Mouse (Mus musculus) heart, postnatal 25 days (tissue): ENCODE results near the gene Tubb4b. TPM values are rescaled to one million over a fixed set of nuclear protein-coding genes. Genes with fewer than 3 reads are reported as not detected.
A peak's percentile ranks its signal among the peaks of the same experiment; 100 is the strongest.

Source experiments
- DNase-seq: peaks from one replicate; pipeline ENCODE4 v3.0.0; 2022; ENCODE audit warnings: low spot score
- intact Hi-C: fragments of 180-260 bp; cut with DNase I; formaldehyde crosslinking; loops from one replicate; pipeline ENCODE4 v1.15.1; 2025
- total RNA-seq, 2 experiments: library from RNA; stranded (reverse); gene quantifications; 2 replicates each; pipeline ENCODE4 v1.2.3; 2021

The Tubb4b gene
- total RNA-seq, 2 experiments from 2014 or later: 258 to 313 TPM

DNA sequence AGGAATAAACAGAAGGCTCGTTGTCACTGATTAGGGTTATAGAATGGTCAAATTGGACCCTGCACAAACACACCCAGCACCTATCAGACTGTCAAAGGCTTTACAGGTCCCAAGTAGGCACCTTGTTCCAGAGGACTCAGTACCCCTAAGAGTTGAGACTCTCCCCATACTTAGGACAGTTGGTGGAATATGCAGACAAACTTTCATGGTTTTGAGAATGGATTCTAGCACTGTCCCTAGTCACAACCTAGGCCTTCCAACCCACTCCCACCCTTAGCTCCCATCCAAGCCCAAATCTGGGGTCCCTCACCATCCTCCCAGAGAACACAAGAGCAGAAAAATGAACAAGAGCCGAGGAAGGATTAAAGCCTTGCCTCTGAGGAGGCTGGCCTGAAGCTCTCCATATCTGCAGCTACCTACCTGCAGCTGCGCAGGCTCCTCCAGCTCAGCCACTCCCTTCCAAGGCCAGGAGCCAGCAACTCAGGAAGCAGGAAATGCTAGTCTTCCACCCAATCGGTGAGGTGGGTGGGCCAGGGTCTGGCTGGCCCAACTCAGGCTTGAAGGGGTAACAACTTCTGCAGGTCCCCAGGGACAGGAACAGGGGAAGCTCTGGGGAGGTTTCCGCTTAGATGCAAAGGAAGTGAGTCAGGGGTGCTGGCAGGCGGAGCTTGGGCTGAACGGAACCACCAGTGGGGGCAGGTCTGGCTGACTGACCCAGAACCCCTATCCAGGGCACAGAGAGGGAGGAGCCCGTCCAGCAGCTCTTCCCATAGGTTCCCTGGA, 28.1 kb downstream of the Tubb4b start, which contains the start of gene Tor4a:
Tor4a (minus strand) TSS at position 715 of the 783 bp plus-strand sequence.
- intact Hi-C loops: no loop called here
- DNase-seq: peak; percentile 88

DNA sequence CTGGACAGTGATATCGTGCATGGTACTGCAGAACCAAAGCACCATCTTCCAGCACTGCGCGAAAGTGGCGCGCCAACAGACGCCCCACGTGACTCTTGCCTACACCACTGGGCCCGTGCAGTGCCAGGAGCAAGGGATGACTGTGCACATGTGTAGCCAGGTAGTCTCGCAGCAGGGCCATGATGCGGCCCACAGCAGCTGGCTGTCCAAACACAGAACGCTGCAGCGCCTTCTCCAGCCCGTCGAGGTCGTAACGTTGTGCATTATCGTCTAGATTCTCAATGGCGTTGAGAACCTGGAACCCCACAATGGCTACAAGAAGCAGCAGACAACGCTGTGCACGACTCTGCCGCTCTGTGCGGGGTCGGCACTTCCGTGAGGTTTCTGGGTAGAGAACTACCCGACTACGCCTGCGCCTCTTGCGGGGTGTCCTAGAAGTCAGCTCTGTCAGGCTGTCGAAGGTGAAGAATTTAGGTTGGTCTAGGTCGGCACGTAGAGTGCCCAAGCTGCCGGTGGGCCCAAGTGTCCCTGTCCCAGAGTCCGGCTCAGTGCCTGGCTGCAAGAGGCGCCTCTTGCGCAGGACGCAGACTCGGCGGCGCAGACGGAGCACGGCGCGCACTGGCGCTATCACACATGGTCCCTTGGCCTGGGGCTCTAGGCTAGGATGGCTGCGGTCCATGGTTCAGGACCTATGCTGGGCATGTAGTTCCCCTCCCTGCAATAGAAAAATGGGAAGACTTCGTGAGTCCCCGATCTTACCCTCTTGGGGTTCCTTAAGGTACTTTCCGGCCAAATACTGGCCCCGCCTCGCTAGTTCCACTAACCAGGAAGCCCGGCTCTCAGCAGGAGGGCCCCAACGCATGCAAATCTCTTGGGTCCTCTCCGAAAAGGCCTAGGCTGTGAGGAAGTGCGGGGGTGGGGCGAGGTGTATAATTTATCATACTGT, 29.0 kb downstream of the Tubb4b start:
- intact Hi-C loops: no loop called here
- peak; percentile 60 for DNase-seq

GRCm38 (mm10) chr2:25194486-25195171, 29.9 kb downstream of the Tubb4b start:
- DNase-seq: no peak
- intact Hi-C loops: loop anchor here (5.0 kb wide), 1 partner anchor 133 kb away; no protein-coding TSS in a partner anchor

DNA sequence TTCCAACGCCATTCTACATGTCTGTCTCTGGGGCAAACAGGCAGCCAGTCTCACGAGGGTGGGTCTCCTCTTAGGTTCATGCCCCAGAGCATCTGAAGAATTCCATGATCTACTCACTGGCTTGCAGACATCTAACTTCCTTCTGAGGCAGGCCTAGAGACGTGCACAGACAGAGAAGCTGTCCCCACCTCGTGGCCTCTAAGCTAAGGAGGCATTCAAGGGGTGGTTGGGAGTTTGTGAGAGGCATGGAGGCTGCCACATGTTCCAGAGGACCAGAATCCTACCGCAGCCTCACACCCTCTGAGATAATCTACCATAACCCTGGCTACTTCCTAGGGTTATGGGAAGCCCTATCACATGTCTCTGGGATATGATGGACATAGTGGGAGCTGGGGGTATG, 30.5 kb downstream of the Tubb4b start:
- DNase-seq: no peak
- intact Hi-C loops: loop anchor here (5.0 kb wide), 1 partner anchor 133 kb away; no protein-coding TSS in a partner anchor

DNA sequence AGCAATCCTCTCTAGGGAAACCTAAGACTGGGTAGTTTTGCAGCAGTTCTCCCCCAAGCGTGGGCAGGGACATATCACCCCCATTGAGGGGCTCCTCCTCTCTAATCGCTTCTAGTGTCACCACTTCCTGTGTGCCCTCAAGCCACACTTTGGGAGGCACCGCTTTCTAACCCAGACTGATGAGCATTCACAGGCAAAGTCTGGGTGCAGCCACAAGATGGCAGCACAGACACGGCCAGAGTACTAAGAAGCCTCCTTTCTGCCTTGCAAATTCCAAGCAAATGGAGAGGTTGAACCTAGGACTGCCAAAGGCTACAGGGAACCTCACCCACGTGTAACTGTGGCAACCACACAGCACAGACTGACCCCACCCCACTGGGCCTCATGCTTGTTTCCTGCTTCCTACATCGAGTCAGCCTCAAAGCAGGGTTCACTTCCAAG, 31.2 kb downstream of the Tubb4b start:
- intact Hi-C loops: loop anchor here (1.0 to 5.0 kb wide), 4 partner anchors 35 to 134 kb away; partner anchors contain the start of gene Tmem203
- DNase-seq: peak; percentile 76

DNA sequence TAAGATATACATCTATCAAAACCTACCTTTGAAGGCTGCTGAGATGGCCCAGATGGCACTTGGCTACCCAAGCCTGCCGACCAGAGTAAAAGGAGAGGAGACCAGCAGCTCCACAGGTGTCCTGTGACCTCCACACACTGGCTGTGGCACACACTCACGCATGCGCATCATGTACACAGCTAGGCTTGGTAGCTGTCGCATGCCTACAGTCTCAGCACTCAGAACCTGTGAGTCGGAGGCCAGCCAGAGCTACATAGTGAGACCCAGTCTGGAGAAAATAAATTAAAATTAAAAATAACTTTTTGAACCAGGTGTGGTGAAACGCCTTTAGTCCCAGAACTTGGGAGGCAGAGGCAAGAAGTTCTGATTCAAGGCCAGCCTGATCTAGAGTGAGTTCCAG, 36.7 kb downstream of the Tubb4b start:
- no peak for DNase-seq
- intact Hi-C loops: loop anchor here (10.0 kb wide), 1 partner anchor 223 kb away; the partner anchor contains the start of gene Dph7

GRCm38 (mm10) chr2:25186575-25186930, 37.9 kb downstream of the Tubb4b start:
- no peak for DNase-seq

DNA sequence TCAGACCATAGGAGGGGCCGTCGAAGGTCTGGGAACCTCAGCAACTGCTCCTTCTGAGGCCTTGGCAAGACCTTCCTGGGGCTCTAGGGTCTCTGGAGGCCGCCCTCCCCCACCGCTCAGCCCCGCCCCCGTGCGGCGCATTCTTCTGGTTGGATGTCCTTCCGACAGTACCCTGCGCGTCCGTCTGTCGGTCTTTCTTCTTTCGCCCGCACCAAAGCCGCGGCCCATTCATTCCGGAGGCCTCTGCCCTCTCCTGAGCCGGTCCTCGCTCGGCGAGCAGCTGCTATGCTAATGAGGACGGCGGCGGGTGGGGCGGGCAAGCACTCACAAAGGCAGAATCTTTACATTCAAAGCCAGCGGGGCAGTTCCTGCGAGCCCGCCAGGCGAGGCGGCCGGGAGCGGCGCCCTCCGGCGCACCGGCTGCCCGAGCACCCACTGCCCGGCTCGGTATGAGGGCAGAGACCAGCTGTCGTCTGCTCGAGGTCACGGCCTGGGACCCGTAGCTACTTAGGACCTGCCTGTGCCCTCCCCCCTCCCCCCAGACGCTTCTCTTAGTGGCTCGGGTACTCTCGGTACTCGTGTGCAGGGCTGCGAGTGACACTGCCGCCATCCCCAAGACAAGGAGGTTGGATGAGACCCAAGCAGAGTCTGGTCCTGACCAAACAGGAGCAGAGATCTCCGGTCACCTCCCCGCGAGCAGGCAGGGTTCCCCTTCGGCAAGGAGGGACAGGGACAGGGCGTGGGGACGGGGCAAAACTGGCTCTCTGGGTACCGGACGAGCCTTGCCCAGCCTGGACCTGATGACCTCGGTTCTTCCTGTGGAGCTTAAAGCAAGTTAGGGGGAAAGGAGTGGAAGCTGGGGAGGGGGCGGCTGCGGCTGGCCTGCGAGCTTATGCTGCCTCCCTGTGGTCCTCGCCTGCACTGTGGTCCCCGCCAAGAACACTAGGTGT, 38.6 kb downstream of the Tubb4b start:
- no peak for DNase-seq

More at GRCm38 (mm10) chr2:25186575-25186930, 37.9 kb downstream of the Tubb4b start:
- intact Hi-C loops: loop anchor here (1.0 to 10.0 kb wide), 2 partner anchors 58 to 222 kb away; partner anchors contain the start of gene Dph7

GRCm38 (mm10) chr2:25184496-25184895, 40.0 kb downstream of the Tubb4b start:
- DNase-seq: no peak
- intact Hi-C loops: loop anchor here (5.0 to 10.0 kb wide), 2 partner anchors 42 to 220 kb away; partner anchors contain the start of gene Dph7

More for the DNA sequence above, 38.6 kb downstream of the Tubb4b start:
- intact Hi-C loops: loop anchor here (1.0 to 10.0 kb wide), 2 partner anchors 58 to 221 kb away; partner anchors contain the start of gene Dph7

DNA sequence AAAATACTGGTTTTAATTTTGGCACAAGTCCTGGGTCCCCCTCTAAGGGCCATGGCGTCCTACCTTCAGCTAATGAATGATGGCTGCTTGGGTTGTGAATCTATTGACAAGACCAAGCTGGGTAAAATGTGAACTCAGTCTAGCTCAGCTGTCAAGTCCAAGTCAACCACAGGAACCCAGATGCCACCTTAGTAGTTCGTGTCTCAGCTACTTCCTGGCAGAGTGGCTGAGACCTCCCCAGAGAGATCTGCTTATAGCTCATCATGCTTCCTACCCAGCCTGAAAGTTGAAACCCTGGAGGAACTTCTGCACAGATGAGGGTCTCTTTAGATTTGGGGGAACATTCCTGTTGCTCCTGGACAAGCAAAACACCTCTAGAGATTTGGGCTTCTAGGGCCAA, 41.2 kb downstream of the Tubb4b start:
- intact Hi-C loops: loop anchor here (5.0 to 10.0 kb wide), 2 partner anchors 41 to 219 kb away; partner anchors contain the start of gene Dph7
- no peak for DNase-seq

DNA sequence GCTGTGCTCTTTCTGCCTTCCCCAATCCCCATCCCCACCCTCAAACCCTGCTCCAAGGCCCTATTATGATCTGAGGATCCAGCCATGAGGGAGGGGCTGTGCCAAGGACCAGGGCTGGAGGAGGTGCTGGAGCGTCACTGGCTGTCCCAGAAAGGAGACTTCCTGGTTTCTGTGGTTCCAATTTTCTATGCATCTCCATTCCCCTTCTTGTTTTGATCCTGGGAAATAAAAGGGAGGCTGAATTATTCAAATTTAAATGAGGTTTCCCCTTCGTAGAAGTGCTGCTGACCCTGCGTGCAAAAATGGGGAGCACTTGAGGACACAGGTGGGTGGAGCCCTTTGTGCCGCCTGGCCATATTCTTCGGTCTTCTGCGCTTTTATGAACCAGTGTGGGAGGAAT, 41.8 kb downstream of the Tubb4b start:
- DNase-seq: no peak
- intact Hi-C loops: loop anchor here (5.0 to 10.0 kb wide), 2 partner anchors 40 to 218 kb away; partner anchors contain the start of gene Dph7

- DNase-seq: no peak
- intact Hi-C loops: loop anchor here (5.0 to 10.0 kb wide), 2 partner anchors 40 to 217 kb away; partner anchors contain the start of gene Dph7
Measured at GRCm38 (mm10) chr2:25181891-25182397, 42.6 kb downstream of the Tubb4b start.

- DNase-seq: no peak
- intact Hi-C loops: loop anchor here (5.0 to 10.0 kb wide), 2 partner anchors 39 to 216 kb away; partner anchors contain the start of gene Dph7
Measured at GRCm38 (mm10) chr2:25180973-25181890, 43.3 kb downstream of the Tubb4b start.

GRCm38 (mm10) chr2:25180478-25180903, 44.0 kb downstream of the Tubb4b start, which contains the start of gene Nrarp:
Nrarp (plus strand) TSS chr2:25180758.
- peak; percentile 90 for DNase-seq
- intact Hi-C loops: loop anchor here (5.0 to 10.0 kb wide), 2 partner anchors 38 to 216 kb away; partner anchors contain the start of gene Dph7

GRCm38 (mm10) chr2:25179566-25180217, 44.8 kb downstream of the Tubb4b start:
- intact Hi-C loops: loop anchor here (5.0 to 10.0 kb wide), 2 partner anchors 37 to 215 kb away; partner anchors contain the start of gene Dph7
- DNase-seq: no peak
